Mouse (Mus musculus) right cerebral cortex, postnatal 14 days (tissue): ENCODE measurements around the gene Tbx19.

ENCODE experiments used
- DNase-seq: peaks from one replicate; pipeline ENCODE4 v3.0.0; 2022

Gene Tbx19

GRCm38 (mm10) chr1:165160723-165161405 is at the start of gene Tbx19:
Tbx19 (minus strand) TSS chr1:165160773.
- no peak for DNase-seq

DNA sequence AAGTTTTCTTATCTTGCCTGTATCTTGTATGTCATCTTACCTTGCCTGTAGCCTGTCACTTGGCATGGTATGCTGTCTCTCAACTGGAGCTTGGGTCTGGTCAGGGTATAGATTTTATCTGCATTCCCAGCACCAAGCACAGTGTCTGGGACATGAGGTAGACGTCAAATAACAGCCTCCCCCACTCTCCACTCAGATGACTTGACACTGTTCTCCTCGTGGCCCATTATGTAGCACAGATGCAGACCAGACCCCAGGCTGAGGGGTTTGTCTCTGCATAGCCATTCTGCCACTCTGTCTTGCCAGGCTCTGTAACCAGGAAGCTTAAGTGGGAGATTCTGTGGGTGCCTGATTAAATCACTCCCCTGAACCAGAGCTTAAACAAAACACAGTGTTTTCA is 45.0 kb upstream of the Tbx19 start:
- DNase-seq: no peak

DNA sequence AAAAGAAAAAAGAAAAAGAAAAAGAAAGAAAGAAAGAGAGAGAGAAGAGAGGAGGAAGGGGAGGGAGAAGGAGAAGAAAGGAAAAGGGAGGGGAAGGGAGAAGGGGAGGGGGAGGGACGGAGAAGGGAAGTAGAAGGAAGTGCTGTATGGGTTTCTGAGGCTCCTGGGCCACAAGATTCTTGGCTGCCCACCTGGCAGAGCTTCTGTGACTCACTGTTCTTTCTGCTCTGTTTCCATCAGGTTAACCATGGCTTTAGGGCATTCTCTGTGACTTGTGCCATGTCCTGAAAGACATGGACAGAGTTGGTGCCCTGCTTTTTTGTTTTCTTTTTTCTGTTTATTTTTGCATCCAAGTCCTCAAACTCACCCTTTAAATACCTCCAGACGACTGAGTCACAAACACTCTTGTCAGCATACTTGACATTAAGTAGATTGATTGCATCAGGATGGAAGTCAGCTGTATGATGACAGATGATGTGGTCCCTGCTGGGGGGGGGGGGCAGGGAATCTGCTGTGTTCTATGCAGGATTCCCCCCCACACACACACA is 43.0 kb upstream of the Tbx19 start:
- DNase-seq: no peak

DNA sequence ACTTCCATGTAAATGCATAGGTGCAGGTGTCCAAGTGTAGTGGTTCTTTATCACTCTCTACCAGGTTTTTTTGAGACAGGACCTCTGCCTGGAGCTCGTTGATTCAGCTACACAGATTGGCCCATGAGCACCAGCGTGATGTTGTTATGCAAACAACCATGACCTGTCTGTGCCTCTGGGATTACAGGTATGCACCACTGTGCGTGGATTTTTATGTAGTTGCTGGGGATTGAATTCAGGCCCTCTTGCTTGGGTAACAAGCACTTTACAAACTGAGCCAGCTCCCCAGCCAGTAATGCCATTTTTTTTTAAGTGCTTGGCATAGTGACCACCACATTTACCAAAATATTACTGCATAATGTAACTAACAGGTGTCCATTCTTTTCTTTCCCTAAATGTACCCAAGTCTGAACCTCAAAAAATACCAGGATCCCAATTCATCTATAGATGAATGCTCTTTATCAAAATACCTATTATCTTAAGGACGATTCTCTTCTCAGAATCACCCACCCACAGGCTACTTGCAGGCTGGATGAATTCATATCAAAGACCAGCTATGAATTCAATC is 41.0 kb upstream of the Tbx19 start:
- DNase-seq: no peak

DNA sequence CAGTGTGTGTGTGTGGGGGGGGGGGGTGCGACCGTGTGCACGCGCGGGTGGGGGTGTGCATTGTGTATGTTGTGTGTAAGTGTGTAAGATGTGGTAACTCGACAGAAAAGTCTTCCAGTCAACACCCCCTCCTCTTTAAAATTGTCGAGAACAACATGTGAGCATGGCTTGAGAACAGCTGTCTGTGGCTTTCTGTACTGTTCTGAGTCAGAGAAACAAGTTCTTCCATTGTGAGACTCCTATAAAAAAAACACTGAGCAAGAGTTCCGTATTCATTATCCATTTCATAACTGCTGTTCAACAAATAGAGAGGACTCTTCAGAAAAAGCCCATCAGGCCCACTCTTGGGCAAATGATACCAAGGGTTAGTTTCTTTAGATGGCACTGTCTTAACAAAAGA is 40.2 kb upstream of the Tbx19 start:
- DNase-seq: no peak

DNA sequence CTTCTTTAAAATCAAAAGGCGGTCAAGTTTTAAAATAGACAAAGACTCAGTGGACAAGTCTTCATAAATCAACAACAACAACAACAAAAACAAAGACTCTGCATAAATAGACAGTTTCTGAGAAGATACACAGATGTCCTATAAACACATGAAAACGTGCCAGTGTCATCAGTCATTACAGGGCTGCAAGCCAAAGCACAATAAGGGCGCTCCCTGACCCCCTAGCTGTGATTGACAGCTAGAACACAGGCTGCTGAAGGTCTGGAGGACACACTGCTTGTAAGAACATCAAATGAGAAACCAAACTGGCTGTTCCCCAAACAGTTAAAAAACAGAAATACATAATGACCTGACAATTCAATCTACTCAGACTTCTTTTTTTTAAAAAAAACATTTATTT is 39.1 kb upstream of the Tbx19 start:
- no peak for DNase-seq

DNA sequence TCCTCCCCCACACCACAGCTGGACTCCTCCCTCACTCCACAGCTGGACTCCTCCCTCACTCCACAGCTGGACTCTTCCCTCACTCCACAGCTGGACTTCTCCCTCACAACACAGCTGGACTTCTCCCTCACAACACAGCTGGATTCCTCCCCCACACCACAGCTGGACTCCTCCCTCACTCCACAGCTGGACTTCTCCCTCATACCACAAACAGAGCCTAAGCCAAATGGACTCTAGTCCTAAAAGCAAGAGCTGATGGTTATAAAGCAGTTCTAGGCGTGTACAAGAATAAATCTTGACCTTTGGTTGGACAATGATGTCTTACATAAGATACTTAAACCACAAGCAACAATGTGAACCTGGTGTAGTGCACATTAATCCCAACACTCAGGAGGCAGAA is 38.4 kb upstream of the Tbx19 start:
- DNase-seq: no peak

GRCm38 (mm10) chr1:165197875-165198274 is 37.3 kb upstream of the Tbx19 start:
- no peak for DNase-seq

DNA sequence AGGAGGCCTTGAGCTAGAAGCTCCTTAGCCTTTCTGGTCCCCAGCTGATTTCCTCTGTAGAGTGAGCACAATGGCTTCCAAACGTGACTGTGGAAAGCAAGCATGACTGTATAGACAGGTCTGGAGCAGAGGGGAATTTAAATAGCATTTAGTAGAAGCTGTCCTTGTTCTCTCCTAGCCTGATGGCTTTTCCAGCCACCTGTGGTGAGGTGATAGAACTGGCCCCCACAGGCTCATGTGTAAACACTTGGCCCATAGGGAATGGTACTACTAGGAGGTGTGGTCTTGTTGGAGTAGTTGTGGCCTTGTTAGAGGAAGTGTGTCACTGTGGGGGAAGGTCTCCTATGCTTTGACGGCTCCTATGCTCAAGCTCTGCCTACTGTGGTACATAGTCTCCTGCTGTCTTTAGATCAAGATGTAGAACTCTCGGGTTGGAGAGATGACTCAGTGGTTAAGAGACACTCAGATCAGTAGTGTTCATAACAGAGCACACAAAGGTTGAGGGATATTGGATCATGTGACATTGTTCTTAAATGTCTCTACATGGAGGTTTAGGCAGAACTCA is 34.9 kb upstream of the Tbx19 start:
- DNase-seq: no peak

DNA sequence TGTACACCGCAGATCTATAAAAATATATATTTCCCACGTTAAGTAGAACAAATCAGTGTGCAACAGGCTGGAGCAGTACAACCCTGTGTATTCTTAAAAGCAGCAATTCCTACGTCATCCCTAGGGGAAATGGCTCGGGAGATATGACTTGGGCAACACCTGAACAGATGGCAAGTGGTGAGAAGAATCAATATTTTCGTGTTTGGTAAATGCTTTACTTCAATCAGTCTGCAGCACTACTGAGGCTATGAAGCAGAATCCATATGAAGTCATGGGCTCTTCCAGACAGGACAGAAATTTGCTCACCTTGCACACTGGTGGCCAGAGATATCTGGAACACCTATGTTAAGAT is 34.1 kb upstream of the Tbx19 start:
- no peak for DNase-seq

GRCm38 (mm10) chr1:165193880-165194661 is 33.5 kb upstream of the Tbx19 start, which contains the start of gene Sft2d2:
Sft2d2 (minus strand) TSS chr1:165194438.
- peak; percentile 77 for DNase-seq

DNA sequence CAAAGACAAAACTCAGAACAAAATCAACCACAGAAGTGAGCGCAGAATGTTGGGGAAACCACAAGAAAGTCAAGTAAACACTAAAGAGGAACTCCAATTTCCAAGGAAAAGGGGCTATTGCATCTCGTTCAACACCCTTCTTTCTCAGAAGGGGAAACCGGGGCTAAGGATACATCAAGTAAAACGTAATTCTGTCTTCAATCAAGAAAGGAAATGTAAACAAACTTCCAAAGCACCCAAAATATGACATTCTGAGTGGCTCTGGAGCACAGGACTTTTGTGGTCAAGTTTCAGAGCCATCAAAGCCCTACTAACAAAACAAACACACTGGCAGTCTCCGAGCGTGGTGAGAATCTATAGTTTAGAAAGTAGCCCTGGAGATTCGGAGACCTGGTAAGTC is 32.9 kb upstream of the Tbx19 start:
- DNase-seq: no peak

DNA sequence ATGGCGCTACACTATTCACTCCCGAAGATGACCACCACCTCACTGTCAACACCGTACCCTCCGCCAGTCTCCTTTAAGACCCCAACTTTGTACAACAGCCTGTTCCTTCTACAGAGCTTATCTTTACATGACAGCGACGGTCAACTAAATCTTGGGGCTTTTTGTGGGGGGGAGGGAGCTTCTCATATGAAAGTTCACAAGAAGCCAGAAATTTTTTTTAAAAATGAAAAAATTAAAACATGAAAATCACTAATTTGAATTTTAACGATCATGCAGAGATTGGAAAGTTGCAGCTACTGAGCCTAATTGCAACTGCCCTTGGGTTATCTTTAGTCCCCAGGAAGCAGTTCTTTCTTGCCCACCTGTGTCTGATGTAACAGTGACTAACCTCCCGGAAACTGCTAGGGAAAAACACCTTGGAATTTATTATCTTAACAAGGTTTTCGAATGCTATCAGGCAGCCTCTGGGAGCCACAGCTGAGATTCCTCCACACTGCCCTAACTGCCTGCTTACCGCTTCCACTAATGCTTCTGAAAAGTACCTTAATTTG is 32.2 kb upstream of the Tbx19 start:
- no peak for DNase-seq

- no peak for DNase-seq
Measured at GRCm38 (mm10) chr1:165192102-165192501, 31.5 kb upstream of the Tbx19 start.

- DNase-seq: no peak
Measured at GRCm38 (mm10) chr1:165191611-165192010, 31.0 kb upstream of the Tbx19 start.

GRCm38 (mm10) chr1:165190571-165191273 is 30.1 kb upstream of the Tbx19 start:
- DNase-seq: no peak

GRCm38 (mm10) chr1:165190068-165190467 is 29.5 kb upstream of the Tbx19 start:
- no peak for DNase-seq

DNA sequence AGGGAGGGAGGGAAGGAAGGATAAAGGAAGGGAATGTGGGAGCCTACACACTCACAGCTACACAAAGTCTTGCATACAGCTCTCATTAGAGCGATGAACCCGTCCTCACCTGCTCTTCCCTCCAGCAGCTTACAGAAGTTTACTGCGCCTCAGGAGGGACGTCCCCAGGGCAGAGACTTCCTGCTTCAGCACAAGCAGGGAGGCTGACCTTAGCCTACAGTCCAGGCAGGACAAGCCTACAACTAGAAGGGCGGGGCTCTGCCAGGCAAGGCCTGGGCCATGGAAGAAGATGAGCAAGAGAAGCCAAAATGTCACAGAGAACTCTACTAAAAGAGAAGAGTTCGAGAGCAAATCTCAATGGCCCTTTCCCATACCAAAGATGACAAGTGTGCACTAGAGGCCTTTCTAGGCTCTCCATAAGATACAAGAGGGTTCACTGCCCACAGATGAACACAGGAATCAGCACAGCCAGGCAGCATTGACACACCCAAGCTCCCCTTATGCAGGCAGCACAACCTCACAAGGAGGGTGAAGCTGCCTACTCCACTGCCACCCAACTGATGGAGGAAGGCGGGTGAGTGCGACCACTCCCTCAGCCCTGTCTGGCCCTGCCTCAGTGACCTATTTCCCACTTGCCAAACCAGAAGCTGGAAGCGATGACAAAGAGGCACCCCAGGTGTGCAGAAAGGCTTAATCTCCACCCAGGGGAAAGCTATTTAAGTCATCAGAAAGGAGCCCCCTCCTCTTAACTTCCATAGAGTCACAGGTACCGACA is 28.4 kb upstream of the Tbx19 start:
- no peak for DNase-seq

DNA sequence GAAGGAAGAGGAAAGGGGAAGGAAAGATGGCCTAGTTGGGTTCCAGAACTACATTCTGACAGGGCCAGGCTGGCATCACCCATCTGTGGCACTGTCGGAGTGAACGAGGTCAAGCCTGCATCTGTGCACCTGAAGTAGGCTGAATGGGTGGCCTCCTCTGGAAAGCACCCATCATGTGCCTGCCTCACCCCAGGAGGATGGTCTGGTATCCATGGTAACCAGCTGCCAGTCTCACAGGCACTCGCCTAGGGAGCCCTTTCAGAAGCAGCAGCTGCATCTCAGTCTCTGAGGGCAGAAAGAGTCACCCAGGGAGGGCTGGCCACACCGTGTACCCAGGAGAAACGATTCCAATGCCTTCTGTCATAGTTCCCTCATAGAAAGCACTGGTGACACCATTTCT is 26.8 kb upstream of the Tbx19 start:
- no peak for DNase-seq

DNA sequence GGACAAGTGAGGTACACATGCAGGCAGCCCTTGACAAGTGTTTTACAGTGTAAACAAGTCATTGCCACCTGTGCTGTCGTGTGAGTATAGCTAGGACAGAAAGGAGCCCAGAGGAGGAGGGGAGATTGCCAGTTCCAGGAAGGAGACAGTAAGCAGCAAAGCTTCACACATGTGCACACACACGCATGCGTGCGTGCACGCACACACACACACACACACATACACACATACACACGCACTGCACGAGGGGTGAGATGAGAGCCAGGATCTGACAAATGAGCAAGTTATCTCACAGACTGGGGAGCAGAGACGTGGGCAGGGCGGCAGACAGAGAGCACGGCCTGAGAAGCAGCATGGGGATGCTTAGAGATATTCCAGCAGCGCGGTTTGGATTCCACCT is 25.9 kb upstream of the Tbx19 start:
- DNase-seq: no peak

DNA sequence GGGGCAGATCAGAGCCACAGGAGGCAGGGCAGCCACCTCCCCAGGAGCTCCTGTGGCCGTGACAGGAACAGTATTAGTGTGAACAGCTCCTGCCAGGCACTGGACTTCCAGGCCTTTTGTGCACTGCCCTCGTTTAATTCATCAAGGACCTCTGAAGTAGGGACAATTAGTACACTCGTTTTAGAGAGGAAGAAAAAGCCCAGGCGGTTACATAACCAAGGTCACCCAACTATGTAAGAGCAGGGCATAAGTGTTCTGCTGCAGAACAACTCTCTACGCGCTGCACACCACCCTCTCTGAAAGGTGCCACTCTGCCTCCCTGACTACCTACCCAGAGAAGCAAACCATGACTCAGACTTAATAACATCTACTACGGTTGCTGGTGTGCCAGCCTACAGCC is 24.5 kb upstream of the Tbx19 start:
- DNase-seq: no peak

GRCm38 (mm10) chr1:165184178-165184577 is 23.6 kb upstream of the Tbx19 start:
- no peak for DNase-seq
